Mouse (Mus musculus) liver, embryonic 11.5 days (tissue): ENCODE measurements around the gene Rims1. TPM values are rescaled to one million over a fixed set of nuclear protein-coding genes. Genes with fewer than 3 reads are reported as not detected.

Experiments
- ATAC-seq: fragments of 200-750 bp; cut with Nextera tagmentation; replicated peaks from 2 replicates; pipeline ENCODE4 v1.8.0; 2017; ENCODE audit warnings: moderate number of reproducible peaks, mild to moderate bottlenecking, moderate TSS enrichment, moderate library complexity; ENCODE audit not compliant: low FRiP score
- DNase-seq: peaks from one replicate; pipeline ENCODE4 v3.0.0-alpha.2; 2017; ENCODE audit warnings: low spot score
- H3K27ac ChIP-seq: fragments of 300-500 bp; sonication (generic); 2 replicates; pipeline ENCODE4 v1.5.1; 2014; ENCODE audit warnings: mild to moderate bottlenecking, low read depth, low read length, control low read depth
- H3K27me3 ChIP-seq: fragments of 300-500 bp; sonication (generic); replicated peaks from 2 replicates; pipeline ENCODE4 v1.6.1; 2014; ENCODE audit warnings: low read length, mixed read lengths; ENCODE audit not compliant: control insufficient read depth, insufficient read depth
- H3K36me3 ChIP-seq: fragments of 300-500 bp; sonication (generic); 2 replicates; pipeline ENCODE4 v1.6.1; 2014; ENCODE audit warnings: mild to moderate bottlenecking, low read length, moderate library complexity, mixed read lengths; ENCODE audit not compliant: control insufficient read depth, insufficient read depth
- H3K4me1 ChIP-seq: fragments of 300-500 bp; sonication (generic); replicated peaks from 2 replicates; pipeline ENCODE4 v1.6.1; 2014; ENCODE audit warnings: low read length, mixed read lengths; ENCODE audit not compliant: control insufficient read depth, insufficient read depth
- H3K4me2 ChIP-seq: fragments of 300-500 bp; sonication (generic); 2 replicates; pipeline ENCODE4 v1.6.1; 2014; ENCODE audit warnings: mild to moderate bottlenecking, control low read depth, moderate library complexity
- H3K4me3 ChIP-seq: fragments of 300-500 bp; sonication (generic); 2 replicates; pipeline ENCODE4 v1.5.1; 2014; ENCODE audit warnings: low read depth, low read length, control low read depth
- H3K9ac ChIP-seq: fragments of 300-500 bp; sonication (generic); 2 replicates; pipeline ENCODE4 v1.6.1; 2014; ENCODE audit warnings: low read depth, low read length, control low read depth
- H3K9me3 ChIP-seq: fragments of 300-500 bp; sonication (generic); 2 replicates; pipeline ENCODE4 v1.6.1; 2016; ENCODE audit warnings: low read length, inconsistent platforms, mixed read lengths; ENCODE audit not compliant: control insufficient read depth
- WGBS: fragments of 180-500 bp; shearing (Covaris S2); extraction: QIAGEN DNeasy Blood & Tissue Kit; methylation state at CpG from one replicate; pipeline ENCODE4 v1.1.7; 2014; 5-methylcytosine and 5-hydroxymethylcytosine counted together
- polyA plus RNA-seq: library from polyadenylated mRNA; unstranded; fragments of >200 nt; fragmentation: Nextera tagmentation; extraction: Ambion mirVana; gene quantifications from 2 replicates; pipeline ENCODE4 v1.2.1, GENCODE M21; 2014

Rims1 gene
- polyA plus RNA-seq, 1 experiment from 2014 or later, result 1.1 TPM

- H3K9me3 ChIP-seq, result no peaks in the 10 kb centered on the region
- H3K9ac ChIP-seq, result no peak overlapping the region
- ATAC-seq (no peak), DNase-seq (no peak)
- H3K27me3 ChIP-seq, result no peaks in the 10 kb centered on the region
- H3K4me2 ChIP-seq, result no peak overlapping the region
- WGBS, result 80% methylated on average over 6 of the region's 6 CpGs
- no peaks in the 10 kb centered on the region for H3K4me1 ChIP-seq
- no peak overlapping the region for H3K4me3 ChIP-seq
- H3K27ac ChIP-seq, result no peak overlapping the region
- H3K36me3 ChIP-seq, result no peaks in the 10 kb centered on the region
These were observed 173.8 kb downstream of the Rims1 start for GRCm38 (mm10) chr1:22631991-22632390.

- no peak for DNase-seq
- ATAC-seq, result no peak
- Histone ChIP-seq H3K27me3 (no peaks in the 10 kb centered on the region), H3K9ac (no peak overlapping the region), H3K4me1 (no peaks in the 10 kb centered on the region), H3K4me2 (no peak overlapping the region), H3K36me3 (no peaks in the 10 kb centered on the region), H3K9me3 (no peaks in the 10 kb centered on the region), H3K27ac (no peak overlapping the region), H3K4me3 (no peak overlapping the region)
- WGBS, result 79% methylated on average over 8 of the region's 8 CpGs
These were observed 176.8 kb downstream of the Rims1 start for GRCm38 (mm10) chr1:22629011-22629410.

- Histone ChIP-seq H3K36me3 (no peaks in the 10 kb centered on the region), H3K4me1 (no peaks in the 10 kb centered on the region), H3K9me3 (no peaks in the 10 kb centered on the region), H3K27ac (no peak overlapping the region), H3K4me2 (no peak overlapping the region), H3K4me3 (no peak overlapping the region), H3K27me3 (no peaks in the 10 kb centered on the region), H3K9ac (no peak overlapping the region)
- WGBS, result 40% methylated on average over 5 of the region's 5 CpGs
- DNase-seq (no peak), ATAC-seq (no peak)
These were observed 178.8 kb downstream of the Rims1 start for GRCm38 (mm10) chr1:22627013-22627412.

- no peaks in the 10 kb centered on the region for H3K9me3 ChIP-seq
- no peaks in the 10 kb centered on the region for H3K4me1 ChIP-seq
- H3K36me3 ChIP-seq, result no peaks in the 10 kb centered on the region
- ATAC-seq (no peak), DNase-seq (no peak)
- no peak overlapping the region for H3K27ac ChIP-seq
- no peak overlapping the region for H3K4me3 ChIP-seq
- H3K9ac ChIP-seq, result no peak overlapping the region
- WGBS, result 68% methylated on average over 3 of the region's 3 CpGs
- no peak overlapping the region for H3K4me2 ChIP-seq
- no peaks in the 10 kb centered on the region for H3K27me3 ChIP-seq
These were observed 179.5 kb downstream of the Rims1 start for GRCm38 (mm10) chr1:22626295-22626694.

GRCm38 (mm10) chr1:22620827-22621226 is 185.0 kb downstream of the Rims1 start:
- ATAC-seq (peak; percentile 58), DNase-seq (no peak)
- H3K9me3 ChIP-seq, result 0 out of 2 replicates have a peak, but pooled peaks cover 3% of the 10 kb centered on the region
- WGBS, result 59% methylated on average over 8 of the region's 8 CpGs
- no peak overlapping the region for H3K4me3 ChIP-seq
- H3K36me3 ChIP-seq, result no peaks in the 10 kb centered on the region
- H3K27me3 ChIP-seq, result no peaks in the 10 kb centered on the region
- H3K4me2 ChIP-seq, result no peak overlapping the region
- H3K4me1 ChIP-seq, result no peaks in the 10 kb centered on the region
- H3K9ac ChIP-seq, result no peak overlapping the region
- H3K27ac ChIP-seq, result no peak overlapping the region

GRCm38 (mm10) chr1:22615601-22616000 is 190.2 kb downstream of the Rims1 start:
- Histone ChIP-seq H3K27ac (no peak overlapping the region), H3K36me3 (no peaks in the 10 kb centered on the region), H3K27me3 (no peaks in the 10 kb centered on the region), H3K4me1 (no peaks in the 10 kb centered on the region), H3K4me2 (no peak overlapping the region), H3K4me3 (no peak overlapping the region), H3K9me3 (0 out of 2 replicates have a peak, but pooled peaks cover 3% of the 10 kb centered on the region), H3K9ac (no peak overlapping the region)
- WGBS, result 71% methylated on average over 4 of the region's 4 CpGs
- no peak for ATAC-seq
- DNase-seq, result no peak

- no peak for ATAC-seq
These were observed 192.2 kb downstream of the Rims1 start for GRCm38 (mm10) chr1:22613609-22614008.

GRCm38 (mm10) chr1:22604329-22605044 is 201.3 kb downstream of the Rims1 start:
- no peak overlapping the region for H3K4me2 ChIP-seq
- DNase-seq, result no peak
- ATAC-seq, result no peak

More at GRCm38 (mm10) chr1:22613609-22614008, 192.2 kb downstream of the Rims1 start:
- Histone ChIP-seq H3K4me1 (no peaks in the 10 kb centered on the region), H3K27me3 (no peaks in the 10 kb centered on the region), H3K9ac (no peak overlapping the region), H3K9me3 (no peaks in the 10 kb centered on the region), H3K4me2 (no peak overlapping the region), H3K27ac (no peak overlapping the region), H3K36me3 (no peaks in the 10 kb centered on the region), H3K4me3 (no peak overlapping the region)
- WGBS, result 77% methylated on average over 3 of the region's 3 CpGs
- no peak for DNase-seq

GRCm38 (mm10) chr1:22596197-22596596 is 209.6 kb downstream of the Rims1 start:
- 83% methylated on average over 12 of the region's 12 CpGs for WGBS
- H3K4me2 ChIP-seq, result no peak overlapping the region
- no peaks in the 10 kb centered on the region for H3K27me3 ChIP-seq
- no peaks in the 10 kb centered on the region for H3K4me1 ChIP-seq
- no peak overlapping the region for H3K9ac ChIP-seq
- H3K9me3 ChIP-seq, result no peaks in the 10 kb centered on the region
- DNase-seq (no peak), ATAC-seq (no peak)
- no peaks in the 10 kb centered on the region for H3K36me3 ChIP-seq
- H3K4me3 ChIP-seq, result no peak overlapping the region
- no peak overlapping the region for H3K27ac ChIP-seq

More at GRCm38 (mm10) chr1:22604329-22605044, 201.3 kb downstream of the Rims1 start:
- no peak overlapping the region for H3K4me3 ChIP-seq
- WGBS, result 73% methylated on average over 17 of the region's 18 CpGs
- no peaks in the 10 kb centered on the region for H3K4me1 ChIP-seq
- H3K36me3 ChIP-seq, result no peaks in the 10 kb centered on the region
- no peak overlapping the region for H3K27ac ChIP-seq
- H3K9me3 ChIP-seq, result no peaks in the 10 kb centered on the region
- H3K27me3 ChIP-seq, result no peaks in the 10 kb centered on the region
- H3K9ac ChIP-seq, result no peak overlapping the region
